Mouse (Mus musculus): ENCODE results near the gene Zfp108. TPM values are rescaled to one million over a fixed set of nuclear protein-coding genes. Genes with fewer than 3 reads are reported as not detected.

The Zfp108 gene
- polyA plus RNA-seq (2012; ENCODE audit: low replicate concordance) = 0.10 and 0.11 TPM in 2 replicates

DNA sequence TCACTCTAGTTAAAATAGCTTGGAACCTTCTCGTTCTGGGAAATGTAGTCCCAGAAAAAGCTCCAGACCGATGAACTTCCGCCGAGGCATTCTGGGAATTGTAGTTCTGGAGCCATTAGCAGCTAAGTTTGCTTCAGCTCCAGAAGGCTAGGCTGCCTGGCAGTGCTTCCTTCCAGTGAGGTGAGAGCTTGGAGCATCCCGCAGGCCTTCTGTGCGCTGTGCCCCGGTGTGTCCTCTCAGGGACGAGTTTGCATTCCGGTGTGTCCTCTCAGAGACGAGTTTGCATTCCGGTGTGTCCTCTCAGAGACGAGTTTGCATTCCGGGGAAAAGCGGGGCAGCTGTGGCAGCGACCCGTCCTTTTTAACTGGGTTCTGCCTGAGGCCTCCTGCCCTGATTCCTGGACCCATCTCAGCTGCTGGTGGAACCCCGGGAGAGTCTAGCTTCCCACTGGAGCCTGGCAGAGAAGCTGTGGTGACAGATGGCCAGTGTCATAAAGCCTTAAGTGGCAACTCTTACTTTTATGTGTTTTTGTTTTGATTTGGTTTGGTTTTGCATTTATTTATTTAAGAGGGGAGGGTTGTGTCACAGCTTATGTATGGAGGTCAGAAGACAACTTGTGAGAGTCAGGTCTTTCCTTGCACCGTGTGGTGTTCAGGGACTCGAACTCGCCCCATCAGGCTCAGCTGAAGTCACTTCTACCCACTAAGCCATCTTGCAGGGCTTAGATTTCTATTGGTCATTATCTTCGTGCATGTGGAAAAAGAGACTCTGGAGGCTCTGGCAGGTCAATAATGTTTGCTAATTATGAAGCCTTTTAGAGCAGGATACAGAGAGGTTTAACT, at the start of gene Zfp108:
Zfp108 (plus strand) TSS at position 162 of the 842 bp plus-strand sequence.

DNA sequence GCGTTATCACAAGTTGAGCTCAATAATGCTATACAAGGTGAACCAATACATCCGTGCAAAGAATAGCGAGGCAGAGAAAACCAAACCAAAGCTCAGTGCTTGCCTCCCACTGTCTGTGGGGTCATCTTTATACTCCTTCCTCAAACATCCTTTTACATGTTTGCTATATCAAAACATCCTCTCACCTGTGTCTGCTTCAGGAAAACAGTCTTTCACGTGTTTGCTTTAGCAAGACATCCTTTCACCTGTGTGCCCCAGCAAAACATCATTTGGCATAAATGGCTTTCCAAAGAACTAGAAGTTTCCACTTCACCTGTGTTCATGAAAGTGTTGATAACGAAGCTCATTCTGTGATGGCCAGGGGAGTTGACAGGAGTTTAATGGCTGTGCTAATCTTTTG, 43.3 kb upstream of the Zfp108 start, which contains the start of gene Zfp111:
Zfp111 (minus strand) TSS at position 101 of the 400 bp plus-strand sequence.

DNA sequence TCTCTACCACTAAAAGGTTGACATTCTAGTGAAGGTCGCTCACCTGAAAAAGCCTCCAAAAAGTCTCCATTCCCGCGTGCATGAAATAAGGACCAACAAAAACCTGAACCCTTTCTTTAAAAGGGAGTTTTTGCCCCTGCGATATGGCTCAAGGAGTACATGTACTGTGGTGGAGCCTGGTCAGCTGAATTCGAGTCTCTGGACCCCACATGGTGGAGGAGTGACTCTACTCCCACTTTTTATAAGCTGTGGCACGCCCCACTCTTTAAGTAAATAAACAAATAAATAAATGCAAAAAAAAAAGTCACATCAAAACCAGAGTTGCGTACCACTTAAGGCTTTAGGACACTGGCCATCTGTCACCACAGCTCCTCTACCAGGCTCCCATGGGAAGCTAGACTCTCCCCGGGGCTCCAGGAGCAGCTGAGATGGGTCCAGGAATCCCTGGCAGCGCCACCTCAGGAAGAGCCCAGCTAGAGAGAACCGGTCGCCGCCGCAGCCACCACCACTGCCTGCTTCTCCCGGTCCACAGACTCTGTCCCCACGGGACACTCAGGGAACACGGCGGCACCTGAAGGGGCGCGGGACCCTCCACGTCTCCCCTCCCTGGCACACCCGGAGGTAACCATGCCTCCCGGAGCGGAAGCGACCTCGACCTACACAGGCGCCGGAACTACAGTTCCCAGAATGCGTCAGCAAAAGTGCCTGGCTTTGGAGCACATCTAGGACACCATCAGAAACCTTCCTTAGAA, 17.4 kb upstream of the Zfp108 start, which contains the start of gene Zfp109:
Zfp109 (minus strand) TSS at position 521 of the 752 bp plus-strand sequence.

DNA sequence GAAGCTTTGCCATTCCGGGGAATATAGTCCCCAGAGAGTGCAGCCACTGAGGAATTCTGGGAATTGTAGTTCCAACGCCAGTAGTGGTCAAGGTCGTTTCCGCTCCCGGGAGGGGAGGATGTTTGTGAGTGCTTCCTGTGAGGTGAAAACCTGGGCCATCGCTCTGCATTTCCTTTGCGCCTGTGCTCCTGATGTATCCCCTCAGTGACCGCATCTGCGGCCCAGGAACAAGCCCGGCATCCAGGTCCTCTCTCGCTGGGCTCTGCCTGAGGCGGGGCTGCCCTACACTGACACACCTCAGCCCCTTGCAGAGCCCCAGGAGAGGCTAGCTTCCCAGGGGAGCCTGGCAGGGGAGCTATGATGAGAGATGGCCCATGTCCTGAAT, 15.7 kb downstream of the Zfp108 start, which contains the start of gene Zfp93:
Zfp93 (plus strand) TSS at position 133 of the 385 bp plus-strand sequence.

DNA sequence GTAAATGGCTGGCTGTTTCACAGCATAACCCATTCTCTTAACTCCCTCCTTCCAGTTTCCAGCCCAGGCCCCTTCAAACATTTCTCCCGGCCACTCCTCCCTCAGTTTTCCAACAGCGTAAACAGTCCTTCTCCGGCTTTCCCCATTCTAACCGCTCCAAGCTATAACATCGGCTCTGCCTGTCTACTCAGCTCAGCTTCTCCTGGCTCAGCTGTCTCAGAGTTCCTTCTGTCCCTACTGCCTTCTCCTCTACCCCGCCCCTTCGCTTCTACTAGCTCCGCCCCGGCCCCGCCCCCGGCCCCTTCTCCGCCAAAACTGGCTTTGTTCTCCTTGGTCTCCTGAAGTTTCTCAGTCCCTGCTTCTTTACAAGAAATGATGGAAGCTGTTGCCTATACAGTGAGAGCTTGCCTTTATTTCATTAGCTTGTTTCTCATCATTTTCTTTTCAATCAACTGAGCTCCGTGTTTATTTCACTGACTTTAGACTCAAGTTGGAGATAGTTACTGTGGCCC, 46.2 kb downstream of the Zfp108 start, which contains the start of gene Zfp61:
Zfp61 (minus strand) TSS at position 462 of the 512 bp plus-strand sequence.

Other genes with a start within 250 kb of the Zfp108 start
- not detected in 2 replicates for gene Vmn1r183, start 201.5 kb upstream of the Zfp108 start, polyA plus RNA-seq (2012; ENCODE audit: low replicate concordance)
- 10.4 and 12.1 TPM in 2 replicates for gene Zfp180, start 172.9 kb upstream of the Zfp108 start, polyA plus RNA-seq (2012; ENCODE audit: low replicate concordance)
- gene Zfp112, start 142.5 kb upstream of the Zfp108 start, polyA plus RNA-seq (2012; ENCODE audit: low replicate concordance) = 0.14 and 0.28 TPM in 2 replicates
- gene Zfp235, start 120.6 kb upstream of the Zfp108 start, polyA plus RNA-seq (2012; ENCODE audit: low replicate concordance) = 0.65 and 0.89 TPM in 2 replicates
- gene Zfp114, start 79.7 kb upstream of the Zfp108 start, polyA plus RNA-seq (2012; ENCODE audit: low replicate concordance) = 0.27 and 0.54 TPM in 2 replicates
- gene Zfp111, start 43.4 kb upstream of the Zfp108 start, polyA plus RNA-seq (2012; ENCODE audit: low replicate concordance) = 0.11 TPM in 1 of 2 replicates, not detected in the other
- 0.29 and 0.45 TPM in 2 replicates for gene Zfp109, start 17.2 kb upstream of the Zfp108 start, polyA plus RNA-seq (2012; ENCODE audit: low replicate concordance)
- 0.26 and 0.28 TPM in 2 replicates for gene Zfp93, start 15.6 kb downstream of the Zfp108 start, polyA plus RNA-seq (2012; ENCODE audit: low replicate concordance)
- gene Zfp61, start 46.4 kb downstream of the Zfp108 start, polyA plus RNA-seq (2012; ENCODE audit: low replicate concordance) = 1.5 and 4.7 TPM in 2 replicates
- 3.9 and 7.2 TPM in 2 replicates for gene Zfp94, start 61.9 kb downstream of the Zfp108 start, polyA plus RNA-seq (2012; ENCODE audit: low replicate concordance)
- gene Tescl, start 79.1 kb downstream of the Zfp108 start, polyA plus RNA-seq (2012; ENCODE audit: low replicate concordance) = not detected in 2 replicates
- not detected in 2 replicates for gene Lypd5, start 94.4 kb downstream of the Zfp108 start, polyA plus RNA-seq (2012; ENCODE audit: low replicate concordance)
- 79.8 and 80.4 TPM in 2 replicates for gene Kcnn4, start 115.5 kb downstream of the Zfp108 start, polyA plus RNA-seq (2012; ENCODE audit: low replicate concordance)
- 61.7 and 154 TPM in 2 replicates for gene Smg9, start 144.8 kb downstream of the Zfp108 start, polyA plus RNA-seq (2012; ENCODE audit: low replicate concordance)
- not detected in 2 replicates for gene Irgc1, start 197.5 kb downstream of the Zfp108 start, polyA plus RNA-seq (2012; ENCODE audit: low replicate concordance)
- gene Plaur, start 207.7 kb downstream of the Zfp108 start, polyA plus RNA-seq (2012; ENCODE audit: low replicate concordance) = 117 and 298 TPM in 2 replicates
- 2.0 and 2.4 TPM in 2 replicates for gene Cadm4, start 227.2 kb downstream of the Zfp108 start, polyA plus RNA-seq (2012; ENCODE audit: low replicate concordance)